Mouse (Mus musculus) urinary bladder, adult 18-20 months (tissue): ENCODE measurements around the gene Ache.
A peak's percentile ranks its signal among the peaks of the same experiment; 100 is the strongest.

Experiments
- DNase-seq, 2 experiments: peaks; one replicate each; pipeline ENCODE4 v3.0.0; 2022; ENCODE audit warnings: low spot score in 2 of 2, mixed read lengths in 2 of 2

The Ache gene

DNA sequence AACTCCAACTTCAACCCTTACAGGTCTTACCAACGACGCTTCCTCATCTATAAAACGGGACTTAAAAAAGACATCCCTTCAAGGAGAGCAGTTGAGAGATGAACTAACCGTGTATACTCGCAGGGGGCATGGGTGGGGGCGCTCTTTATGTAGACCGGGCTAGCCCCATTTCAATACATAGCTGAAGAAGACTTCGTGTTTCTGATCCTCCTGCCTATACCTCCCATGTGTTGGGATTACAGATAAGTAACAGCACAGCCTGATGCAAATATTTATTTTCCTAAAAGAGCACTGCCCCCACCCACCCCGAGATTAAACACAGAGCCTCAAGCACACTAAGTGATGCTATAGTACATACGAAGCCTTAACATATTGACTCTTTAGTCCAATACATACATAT, 47.0 kb downstream of the Ache start:
- no peak for DNase-seq

- no peak for DNase-seq
These were observed 47.7 kb downstream of the Ache start for GRCm38 (mm10) chr5:137335066-137335465.

GRCm38 (mm10) chr5:137337190-137337589, 49.9 kb downstream of the Ache start:
- DNase-seq: no peak

- peak; percentile 73 to 89 for DNase-seq
These were observed 50.9 kb downstream of the Ache start for GRCm38 (mm10) chr5:137338256-137338655.

DNA sequence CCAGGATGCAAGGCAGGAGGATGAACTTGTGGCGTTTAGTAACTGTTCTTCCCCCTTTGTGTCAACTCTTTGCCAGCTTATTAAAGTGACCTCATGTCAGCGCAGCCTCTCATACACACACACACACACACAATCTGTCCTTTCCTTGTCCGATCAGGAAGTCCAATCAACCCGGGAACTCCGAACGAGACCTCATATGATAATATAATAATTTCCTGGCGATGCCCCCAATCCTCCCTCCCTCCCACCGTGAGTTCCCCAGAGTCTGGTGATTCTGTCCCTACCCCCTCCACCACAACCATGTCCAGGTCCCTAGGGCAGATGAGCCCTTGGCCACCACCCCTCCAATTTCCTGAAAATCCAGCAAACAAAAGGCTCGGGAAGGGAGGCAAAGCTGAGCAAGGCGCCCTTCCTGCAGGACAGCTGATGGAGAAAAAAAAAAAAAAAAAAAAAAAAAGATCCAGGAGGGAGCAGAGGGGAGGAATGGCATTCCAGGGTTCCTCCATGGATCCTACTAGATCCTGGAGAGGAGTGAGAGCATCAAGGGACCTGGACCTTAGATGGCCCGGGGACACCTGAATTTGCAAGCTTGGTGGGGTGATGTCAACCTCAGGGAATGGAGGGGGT, 51.5 kb downstream of the Ache start:
- peak in 1 of 2 experiments; percentile 37 for DNase-seq

GRCm38 (mm10) chr5:137339290-137339979, 52.1 kb downstream of the Ache start:
- DNase-seq: no peak

- DNase-seq: no peak
These were observed 52.9 kb downstream of the Ache start for GRCm38 (mm10) chr5:137340222-137340621.

DNA sequence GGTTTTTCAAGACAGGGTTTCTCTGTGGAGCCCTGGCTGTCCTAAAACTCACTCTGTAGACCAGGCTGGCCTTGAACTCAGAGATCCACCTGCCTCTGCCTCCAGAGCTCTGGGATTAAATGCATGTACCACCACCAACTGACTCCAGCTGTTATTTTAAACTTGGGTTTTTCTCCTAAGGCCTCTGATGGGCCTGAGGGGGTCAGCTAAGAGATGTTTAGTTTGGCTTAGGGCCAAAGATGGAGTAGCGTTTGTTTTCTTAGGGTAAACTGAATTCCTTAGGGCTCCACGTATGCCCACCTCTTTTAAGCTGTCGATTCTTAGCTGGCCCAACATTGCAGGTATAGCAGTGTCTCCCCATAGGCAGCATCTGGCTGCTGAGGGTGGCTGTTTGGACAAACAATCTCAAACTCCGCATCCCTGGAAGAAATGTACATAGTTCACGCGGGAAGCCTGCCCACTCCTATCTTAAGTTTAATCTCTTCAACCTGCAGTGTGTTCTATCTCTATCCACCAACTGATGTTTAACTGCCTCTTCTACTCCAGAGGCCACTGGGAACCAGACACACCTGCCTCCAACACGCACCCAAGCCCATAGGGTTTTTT, 55.2 kb downstream of the Ache start:
- no peak for DNase-seq

- DNase-seq: no peak
These were observed 56.1 kb downstream of the Ache start for GRCm38 (mm10) chr5:137343412-137343811.

GRCm38 (mm10) chr5:137343869-137344268, 56.5 kb downstream of the Ache start:
- DNase-seq: no peak
